Mouse (Mus musculus) embryonic fibroblast, embryonic 13.5 days (primary cell): ENCODE measurements around the gene Epyc.

ENCODE experiments used
- CTCF ChIP-seq: IDR thresholded peaks from 2 replicates; pipeline ENCODE4 v1.5.1; 2011; ENCODE audit warnings: mild to moderate bottlenecking, control low read depth, low read length, moderate library complexity, borderline replicate concordance; ENCODE audit not compliant: insufficient read depth
- POLR2A ChIP-seq: IDR thresholded peaks from 2 replicates; pipeline ENCODE4 v1.6.1; 2011; ENCODE audit warnings: low read depth, mild to moderate bottlenecking, control low read depth, low read length, moderate library complexity

DNA sequence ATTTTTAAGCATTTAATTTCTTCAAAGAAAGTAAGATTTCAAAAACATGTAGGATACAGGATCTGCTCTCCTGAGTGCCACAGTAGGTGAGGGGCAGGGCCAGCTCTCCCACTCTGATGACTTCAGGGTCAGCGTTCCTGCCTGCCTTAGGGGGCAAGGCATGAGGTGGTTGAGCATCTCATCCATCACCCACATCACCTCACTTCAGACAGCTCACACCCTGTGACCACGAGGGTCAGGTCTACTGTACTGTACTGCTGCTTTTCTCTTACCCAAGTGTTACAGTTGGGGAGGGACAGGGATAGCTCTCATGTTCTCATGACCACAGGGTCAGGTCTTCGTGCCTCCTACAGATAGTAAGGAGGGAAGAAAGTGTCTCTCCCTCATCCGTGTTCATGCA is 42.1 kb upstream of the Epyc start:
- no peak for TF ChIP-seq POLR2A
- TF ChIP-seq CTCF = no peak
